Mouse (Mus musculus) heart, postnatal 25 days (tissue): ENCODE results near the gene Nfyc. TPM values are rescaled to one million over a fixed set of nuclear protein-coding genes. Genes with fewer than 3 reads are reported as not detected.

Source experiments
- DNase-seq: peaks from one replicate; pipeline ENCODE4 v3.0.0; 2022; ENCODE audit warnings: low spot score
- intact Hi-C: fragments of 180-260 bp; cut with DNase I; formaldehyde crosslinking; loops from one replicate; pipeline ENCODE4 v1.15.1; 2025
- microRNA-seq: library from miRNA; unstranded; fragments of <30 nt; microRNA quantifications from one replicate; pipeline ENCODE4 v1.2.0, GENCODE M21; 2022
- total RNA-seq, 2 experiments: library from RNA; stranded (reverse); gene quantifications; 2 replicates each; pipeline ENCODE4 v1.2.3; 2021

The Nfyc gene
- total RNA-seq, 2 experiments from 2014 or later, result 58.6 to 62.3 TPM

- intact Hi-C loops, result no loop called here
- no peak for DNase-seq
Observed at GRCm38 (mm10) chr4:120726174-120726573, 105.2 kb downstream of the Nfyc start.

DNA sequence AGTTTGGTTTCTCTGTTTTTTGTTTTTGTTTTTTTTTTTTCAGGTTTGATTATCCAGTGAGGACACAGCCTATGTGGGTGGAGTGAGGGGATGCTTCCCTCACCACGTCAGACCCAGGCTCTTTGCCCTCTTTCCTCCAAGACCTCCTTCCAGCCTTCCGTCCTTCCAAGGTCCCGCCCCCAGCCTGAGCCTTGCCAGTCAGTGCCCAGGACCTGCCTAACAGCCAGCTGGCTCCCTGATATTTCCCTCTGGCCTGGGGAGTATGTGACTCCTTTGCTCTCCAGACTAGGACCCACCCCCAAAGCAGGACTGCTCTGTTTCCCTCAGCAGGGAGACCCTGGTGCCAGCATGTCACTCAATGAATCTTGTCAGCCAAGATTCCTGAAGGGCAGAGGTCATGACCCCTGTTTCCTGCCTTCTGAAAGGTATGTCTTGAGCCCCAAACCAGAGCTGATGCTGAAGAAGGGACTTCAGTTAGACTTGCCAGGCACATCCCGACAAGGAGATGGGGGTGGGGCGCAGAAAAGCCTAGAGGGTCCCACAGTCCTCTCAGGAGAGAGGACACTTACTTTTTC is 105.8 kb downstream of the Nfyc start:
- intact Hi-C loops, result no loop called here
- DNase-seq, result no peak

DNA sequence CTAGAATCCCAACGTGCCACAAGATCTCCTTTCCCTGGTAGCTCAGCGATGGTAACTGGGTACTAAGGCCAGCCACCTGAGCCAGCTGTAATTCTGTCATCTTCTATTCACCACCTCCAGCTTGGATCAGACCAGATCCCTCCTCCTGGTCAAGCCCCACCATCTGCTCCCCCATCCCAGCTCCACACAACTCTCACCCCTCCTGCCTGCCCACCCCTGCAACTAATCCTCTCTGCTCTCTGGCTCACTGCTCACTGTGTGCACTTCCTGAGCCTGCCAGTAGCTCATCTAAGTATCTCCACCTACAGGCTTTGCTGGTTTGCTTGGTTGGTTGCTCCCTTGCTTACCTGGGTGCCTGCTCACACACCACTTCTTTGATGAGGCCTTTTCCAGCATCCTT is 109.8 kb downstream of the Nfyc start:
- intact Hi-C loops, result no loop called here
- DNase-seq, result no peak

GRCm38 (mm10) chr4:120719152-120719551 is 112.2 kb downstream of the Nfyc start:
- DNase-seq, result no peak
- intact Hi-C loops, result no loop called here

GRCm38 (mm10) chr4:120717591-120717990 is 113.8 kb downstream of the Nfyc start:
- intact Hi-C loops, result no loop called here
- no peak for DNase-seq

DNA sequence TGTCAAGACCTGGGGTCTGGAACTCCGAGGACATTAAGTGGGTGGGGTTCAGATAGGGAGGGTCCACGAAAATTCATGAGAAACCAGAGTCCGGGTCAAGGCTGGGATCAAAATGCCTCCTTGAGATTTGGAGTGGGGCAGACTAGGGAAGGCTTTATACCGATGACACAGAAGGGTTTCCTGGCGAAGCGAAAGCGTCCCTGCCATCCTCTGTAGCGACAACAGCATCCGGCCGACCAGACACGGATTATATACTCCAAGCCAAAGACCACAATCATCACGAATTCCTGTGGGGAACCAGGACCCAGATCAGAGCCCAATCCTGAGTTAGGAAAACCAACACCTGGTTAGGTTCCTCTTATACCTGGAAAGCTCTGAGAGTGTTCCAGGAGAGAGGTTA is 114.6 kb downstream of the Nfyc start:
- intact Hi-C loops, result no loop called here
- no peak for DNase-seq

GRCm38 (mm10) chr4:120716141-120716571 is 115.2 kb downstream of the Nfyc start:
- DNase-seq, result no peak
- intact Hi-C loops, result no loop called here

DNA sequence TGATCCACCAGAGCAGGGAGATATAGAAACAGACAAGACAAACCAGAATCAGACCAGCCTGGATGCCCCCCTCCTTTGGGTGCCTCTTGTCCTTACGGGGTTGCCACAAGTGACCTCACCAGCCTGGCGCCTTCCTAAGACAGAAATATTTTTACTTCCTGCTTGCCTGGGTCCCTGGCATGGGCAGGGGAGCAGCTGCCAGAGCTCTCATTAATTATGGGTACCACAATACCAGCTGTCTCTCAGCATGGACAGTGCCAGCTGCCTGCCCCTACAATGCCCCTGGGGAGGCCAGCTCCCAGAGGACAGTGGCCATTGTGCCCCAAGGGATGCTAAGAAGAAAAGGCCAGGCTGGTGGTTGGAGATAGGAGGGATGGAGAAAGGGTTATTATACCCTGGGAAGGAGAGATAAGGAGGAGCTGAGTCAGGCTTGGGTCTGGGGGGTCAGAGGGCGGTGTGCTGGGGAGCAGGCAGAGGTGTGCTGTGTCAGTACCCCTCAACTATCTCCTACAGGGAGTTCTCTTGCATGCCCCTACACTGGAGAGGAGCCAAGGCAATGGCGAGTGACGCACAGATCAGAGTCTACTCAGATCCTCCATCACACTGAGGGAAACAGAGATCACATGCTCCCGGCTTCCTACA is 117.4 kb downstream of the Nfyc start:
- intact Hi-C loops, result no loop called here
- no peak for DNase-seq

- intact Hi-C loops, result no loop called here
- no peak for DNase-seq
Observed at GRCm38 (mm10) chr4:120713021-120713420, 118.4 kb downstream of the Nfyc start.

DNA sequence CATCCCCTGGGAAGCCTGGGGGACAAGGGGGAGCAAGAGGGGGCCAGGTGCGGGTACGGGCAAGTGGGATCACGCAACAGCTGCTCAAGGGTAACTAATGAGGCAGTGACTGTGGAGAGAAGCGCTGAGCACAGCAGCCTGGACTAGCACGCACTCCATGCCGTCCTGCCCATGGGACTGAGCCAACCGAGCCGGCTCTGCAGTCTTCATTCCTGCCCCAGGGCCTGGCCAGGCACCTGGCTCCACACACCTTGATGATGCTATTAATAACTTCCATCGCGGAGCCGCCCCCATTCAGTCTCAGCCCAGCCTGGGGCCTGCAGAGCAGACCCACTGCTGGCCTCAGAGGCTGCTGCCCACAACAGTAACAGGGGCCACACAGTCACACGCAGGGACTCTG is 119.1 kb downstream of the Nfyc start:
- no peak for DNase-seq
- intact Hi-C loops, result no loop called here

Small RNA genes within 50 kb of the gene (microRNA-seq; reads per million reads assigned to microRNA genes)
- gene Gm23936 (not detected), gene Mir30c-1 (531 reads per million, percentile 76 among the genes with 10 or more reads in this experiment), gene Mir30e (not detected), gene Mir30f (not detected)

Other genes with a start within 250 kb of the Nfyc start
- not detected for gene Gm8439, start 242.8 kb downstream of the Nfyc start, total RNA-seq
- gene Cited4, start 165.0 kb downstream of the Nfyc start, total RNA-seq, result 10 to 100 TPM; 46.4 to 61.3 TPM
- gene Kcnq4, start 83.0 kb downstream of the Nfyc start, total RNA-seq, result 1 to 10 TPM; 1.8 to 2.2 TPM
- gene Rims3, start 23.2 kb upstream of the Nfyc start, total RNA-seq, result under 1 TPM in 1 of 2 experiments, not detected in 1; 0.05 TPM
- gene Exo5, start 93.4 kb upstream of the Nfyc start, total RNA-seq, result 1 to 10 TPM; 3.9 to 4.4 TPM
- gene Zfp69, start 120.1 kb upstream of the Nfyc start, total RNA-seq, result 1 to 10 TPM in 1 of 2 experiments, under 1 TPM in 1; 0.95 to 1.2 TPM
- gene Smap2, start 185.7 kb upstream of the Nfyc start, total RNA-seq, result 10 to 100 TPM; 42.2 to 42.4 TPM
- not detected for gene Col9a2, start 207.8 kb upstream of the Nfyc start, total RNA-seq